Mouse (Mus musculus): ENCODE measurements around the gene Rec8.

Rec8 gene

GRCm38 (mm10) chr14:55592226-55592625, 25.6 kb upstream of the Rec8 start:
- in situ Hi-C loops (cut with MboI, MseI) = no loop called here

GRCm38 (mm10) chr14:55596036-55596690, 21.7 kb upstream of the Rec8 start:
- in situ Hi-C loops (cut with MboI, MseI) = no loop called here

- in situ Hi-C loops (cut with MboI, MseI) = no loop called here
These were observed 19.1 kb upstream of the Rec8 start for GRCm38 (mm10) chr14:55598521-55599390.

DNA sequence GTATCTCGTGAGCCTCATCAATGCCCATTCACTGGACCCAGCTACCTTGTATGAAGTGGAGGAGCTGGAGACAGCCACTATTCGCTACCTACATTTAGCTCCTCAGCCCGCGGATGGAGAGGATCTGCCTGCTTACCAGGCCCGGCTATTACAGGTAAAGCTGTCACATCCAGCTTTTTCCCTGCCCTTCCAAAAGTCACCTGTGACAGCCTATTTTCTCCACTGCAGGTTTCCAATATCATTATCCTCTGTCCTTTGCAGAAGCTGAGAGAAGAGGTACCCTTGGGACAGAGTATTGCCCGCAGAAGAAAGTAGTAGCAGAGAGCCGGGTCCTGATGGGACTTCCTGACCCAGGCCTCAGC, 14.6 kb upstream of the Rec8 start, which contains the start of gene Irf9:
Gene Irf9 (plus strand): TSS at position 301 of the 362 bp plus-strand sequence.
- in situ Hi-C loops (cut with MboI, MseI) = loop anchor here (5.0 kb wide), 1 partner anchor 34 kb away; the partner anchor contains the start of genes Gm49378 and Ipo4

DNA sequence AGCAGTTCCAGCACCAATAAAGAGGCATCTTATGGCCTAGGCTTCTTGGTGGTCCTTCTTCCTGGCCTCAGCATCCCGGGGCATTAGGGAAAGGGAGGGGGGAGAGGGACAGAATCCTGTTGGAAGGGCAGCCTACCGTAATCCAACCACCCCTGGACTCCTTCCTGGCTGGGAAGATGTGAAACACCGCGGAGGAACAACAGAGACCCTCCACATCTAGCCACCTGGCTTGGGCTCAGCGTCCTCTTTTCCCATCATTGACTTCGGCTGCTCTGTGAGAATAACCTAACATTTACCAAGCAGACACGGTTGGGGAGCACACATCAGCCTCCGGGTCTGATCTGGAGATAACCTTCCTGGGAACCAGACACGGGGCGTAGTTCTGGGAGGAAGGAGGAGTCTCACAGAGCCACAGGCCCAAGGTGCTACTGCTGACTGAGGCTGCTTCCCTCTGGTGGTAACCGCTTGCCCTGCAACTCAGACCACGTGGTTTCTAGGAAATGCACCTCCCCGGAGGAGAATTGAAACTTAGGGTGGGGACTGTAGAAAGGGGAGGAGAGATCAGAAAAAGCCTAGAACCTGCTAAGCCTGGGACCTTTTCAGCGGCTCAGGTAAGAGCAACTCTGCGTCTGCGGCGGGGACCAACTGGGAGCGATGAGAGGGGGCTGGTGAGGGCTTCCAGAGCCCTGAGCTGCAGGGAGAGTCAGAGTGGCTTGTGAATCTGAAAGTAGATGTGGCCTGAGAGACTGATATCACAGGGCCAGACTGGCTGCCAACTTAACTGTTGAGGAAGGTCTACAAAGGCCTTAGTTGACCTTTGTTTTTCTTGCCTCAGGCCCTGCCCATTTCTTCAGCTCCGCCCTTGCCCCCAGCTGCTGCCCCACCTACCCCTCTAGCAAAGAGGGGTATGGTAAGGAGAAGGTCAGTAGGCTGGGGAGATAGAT, 13.9 kb upstream of the Rec8 start:
- in situ Hi-C loops (cut with MboI, MseI) = loop anchor here (5.0 kb wide), 1 partner anchor 33 kb away; the partner anchor contains the start of genes Gm49378 and Ipo4

- in situ Hi-C loops (cut with MboI, MseI) = loop anchor here (5.0 kb wide), 1 partner anchor 32 kb away; the partner anchor contains the start of genes Gm49378 and Ipo4
These were observed 13.0 kb upstream of the Rec8 start for GRCm38 (mm10) chr14:55604823-55605222.

DNA sequence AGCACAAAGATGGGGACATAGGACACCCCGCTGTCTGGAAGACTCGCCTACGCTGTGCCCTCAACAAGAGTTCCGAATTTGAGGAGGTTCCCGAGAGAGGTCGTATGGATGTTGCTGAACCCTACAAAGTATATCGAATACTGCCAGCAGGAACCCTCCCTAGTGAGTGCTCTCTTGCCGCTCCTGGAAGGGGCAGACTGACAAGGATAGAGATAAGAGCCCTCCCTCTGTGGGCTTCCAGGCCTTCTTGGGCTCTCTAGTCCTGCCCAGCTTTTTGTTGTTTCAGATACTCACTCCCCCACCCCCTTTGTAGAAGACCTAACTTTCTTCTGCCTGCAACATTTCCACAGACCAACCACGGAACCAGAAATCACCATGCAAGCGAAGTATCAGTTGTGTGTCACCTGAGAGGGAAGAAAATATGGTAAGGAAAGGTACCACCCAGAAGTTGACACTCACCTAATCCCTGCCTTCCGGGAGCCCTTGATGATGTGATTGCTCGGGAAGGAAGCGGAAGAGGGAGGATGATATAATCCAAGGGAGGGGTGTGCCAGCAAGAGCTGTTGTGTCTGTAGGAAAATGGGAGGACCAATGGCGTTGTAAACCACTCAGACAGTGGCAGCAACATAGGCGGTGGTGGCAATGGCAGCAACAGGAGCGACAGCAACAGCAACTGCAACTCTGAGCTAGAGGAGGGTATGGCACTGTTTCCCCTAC, 11.9 kb upstream of the Rec8 start:
- in situ Hi-C loops (cut with MboI, MseI) = no loop called here

GRCm38 (mm10) chr14:55608339-55608738, 9.5 kb upstream of the Rec8 start:
- in situ Hi-C loops (cut with MboI, MseI) = no loop called here

GRCm38 (mm10) chr14:55613346-55613745, 4.5 kb upstream of the Rec8 start:
- in situ Hi-C loops (cut with MboI, MseI) = loop anchor here (5.0 kb wide), 1 partner anchor 49 kb away; the partner anchor contains the start of gene Mdp1

- in situ Hi-C loops (cut with MboI, MseI) = loop anchor here (5.0 kb wide), 1 partner anchor 48 kb away; the partner anchor contains the start of gene Mdp1
These were observed 3.2 kb upstream of the Rec8 start for GRCm38 (mm10) chr14:55614565-55615178.

- in situ Hi-C loops (cut with MboI, MseI) = no loop called here
These were observed 2.0 kb upstream of the Rec8 start for GRCm38 (mm10) chr14:55615876-55616275.

DNA sequence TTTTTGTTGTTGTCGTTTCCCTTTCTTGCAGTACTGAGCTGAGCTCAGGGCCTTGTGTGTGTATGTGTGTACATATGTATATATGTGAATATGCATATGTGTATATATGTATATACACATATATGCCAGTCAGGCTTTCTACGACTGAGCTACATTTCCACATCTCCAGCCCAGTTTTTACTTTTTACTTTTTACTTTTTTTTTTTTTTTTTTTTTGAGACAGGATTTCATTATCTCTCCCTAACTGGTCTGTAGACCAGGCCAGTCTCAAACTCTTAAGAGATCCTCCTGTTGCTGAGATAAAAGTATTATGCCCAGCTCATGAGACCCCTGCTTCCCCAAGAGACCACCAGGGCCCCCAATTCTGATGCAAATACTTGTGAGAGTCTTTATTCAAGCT, 993 bp upstream of the Rec8 start:
- in situ Hi-C loops (cut with MboI, MseI) = no loop called here

DNA sequence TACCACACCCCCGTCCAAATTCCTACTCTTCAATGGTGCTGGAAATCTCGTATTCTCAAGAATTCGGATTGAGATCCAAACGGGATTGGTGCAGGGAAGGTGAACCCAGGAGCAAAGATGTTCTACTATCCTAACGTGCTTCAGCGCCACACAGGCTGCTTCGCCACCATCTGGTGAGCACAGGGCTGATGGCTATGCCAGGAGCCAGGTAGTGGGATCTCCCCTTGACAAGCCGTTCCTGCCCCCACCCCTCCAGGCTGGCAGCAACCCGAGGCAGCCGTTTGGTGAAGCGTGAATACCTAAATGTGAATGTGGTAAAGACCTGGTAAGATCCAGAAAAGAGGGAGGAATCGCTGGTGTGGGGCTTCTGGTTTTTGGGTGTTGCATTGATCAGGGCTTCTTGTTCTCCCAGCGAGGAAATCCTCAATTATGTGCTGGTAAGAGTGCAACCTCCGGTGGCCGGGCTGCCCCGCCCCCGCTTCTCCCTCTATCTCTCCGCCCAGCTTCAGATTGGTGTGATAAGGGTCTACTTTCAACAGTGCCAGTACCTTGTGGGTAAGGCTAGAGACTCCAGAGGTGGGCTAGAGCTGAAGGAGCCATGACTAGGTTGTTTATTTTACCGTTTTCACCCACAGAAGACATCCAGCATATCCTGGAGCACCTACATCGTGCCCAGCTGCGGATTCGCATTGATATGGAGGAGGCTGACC, 804 bp downstream of the Rec8 start:
- in situ Hi-C loops (cut with MboI, MseI) = no loop called here

DNA sequence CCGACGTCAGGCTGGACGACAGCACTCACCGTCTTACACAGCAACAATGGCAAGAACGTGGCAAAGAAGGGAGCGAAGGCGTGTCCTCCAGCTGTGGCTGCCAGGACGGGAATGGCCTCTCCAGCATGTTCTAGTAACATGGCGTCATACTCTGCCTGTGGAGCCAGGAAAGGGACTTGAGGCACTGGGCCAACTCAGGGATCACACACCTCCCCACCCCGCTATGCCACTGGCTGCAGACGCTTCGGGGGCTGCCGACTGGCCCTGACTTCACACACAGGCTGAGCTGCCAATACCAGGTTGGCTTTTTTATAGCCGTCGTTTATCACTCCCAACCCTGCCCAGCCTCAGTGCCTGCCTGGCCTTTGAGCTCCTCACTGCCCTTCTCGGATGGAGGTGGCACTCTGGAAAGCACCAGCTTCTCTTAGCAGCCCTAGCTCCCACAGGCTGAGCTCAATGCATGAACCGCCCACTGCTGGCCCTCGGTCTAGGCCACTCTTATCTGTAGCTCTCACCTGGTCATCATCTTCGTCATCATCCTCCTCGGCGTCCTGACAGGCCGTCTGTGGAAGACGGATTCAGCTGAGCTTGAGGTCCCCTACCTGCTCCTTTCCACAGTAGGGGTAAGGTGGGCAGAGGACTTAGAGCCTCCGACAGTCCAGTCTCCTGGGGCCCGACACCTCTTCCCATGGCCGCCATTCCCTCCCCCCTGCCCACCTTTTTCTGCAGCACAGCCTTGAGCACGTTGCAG, 10.4 kb downstream of the Rec8 start:
- in situ Hi-C loops (cut with MboI, MseI) = loop anchor here (10.0 kb wide), 1 partner anchor 63 kb away; the partner anchor contains the start of genes A730061H03Rik and Dcaf11

DNA sequence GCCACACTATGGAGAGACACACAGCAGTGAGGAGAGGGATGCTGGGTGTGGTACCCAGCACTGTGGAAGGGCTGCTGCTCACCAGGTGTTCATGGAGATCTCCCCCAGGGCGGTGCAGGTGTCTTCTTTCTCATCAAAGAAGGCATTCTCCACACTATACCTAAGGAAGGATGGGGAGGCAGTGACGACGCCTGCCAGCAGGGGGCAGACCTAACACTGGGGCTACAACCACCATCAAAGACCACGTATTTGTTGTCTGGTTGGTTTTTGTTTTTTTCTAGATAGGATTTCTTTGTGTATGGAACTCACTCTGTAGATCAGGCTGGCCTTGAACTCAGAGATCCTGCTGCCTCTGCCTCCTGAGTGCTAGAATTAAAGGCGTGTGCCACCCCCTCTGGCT, 11.5 kb downstream of the Rec8 start:
- in situ Hi-C loops (cut with MboI, MseI) = loop anchor here (10.0 kb wide), 1 partner anchor 65 kb away; the partner anchor contains the start of genes A730061H03Rik and Dcaf11

DNA sequence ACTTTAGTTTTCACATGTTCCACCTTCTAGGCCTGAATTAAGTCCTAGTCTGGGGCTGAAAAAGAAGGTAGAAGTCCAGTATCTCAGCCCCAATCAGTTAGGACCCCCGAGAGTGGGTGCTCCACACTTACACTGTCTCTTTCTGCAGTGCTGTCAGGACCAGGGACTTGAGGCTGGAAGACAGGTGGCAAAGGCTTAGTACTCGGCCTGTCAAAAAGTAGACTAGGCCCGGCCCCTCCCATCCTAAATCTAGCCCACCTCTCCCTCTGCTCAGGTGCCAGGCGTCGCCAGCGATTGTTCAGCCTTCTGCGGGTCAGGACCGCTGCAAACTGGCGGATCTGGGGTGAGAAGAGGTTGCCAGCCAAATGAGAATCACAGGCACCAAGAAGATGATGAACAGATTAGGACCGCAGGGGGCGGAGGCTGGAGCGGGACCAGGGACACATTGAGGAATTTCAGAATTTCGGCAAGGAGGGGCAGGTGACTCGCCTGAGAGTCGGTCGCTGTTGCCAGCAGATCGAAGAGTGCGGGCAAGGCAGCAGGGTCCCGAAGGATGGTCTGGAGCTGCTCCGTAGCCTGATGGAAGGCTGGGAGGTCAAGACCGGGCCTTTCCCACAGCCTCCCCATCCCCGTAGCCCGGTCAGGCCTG, 17.2 kb downstream of the Rec8 start:
- in situ Hi-C loops (cut with MboI, MseI) = loop anchor here (5.0 kb wide), 1 partner anchor 33 kb away; the partner anchor contains the start of gene Irf9

DNA sequence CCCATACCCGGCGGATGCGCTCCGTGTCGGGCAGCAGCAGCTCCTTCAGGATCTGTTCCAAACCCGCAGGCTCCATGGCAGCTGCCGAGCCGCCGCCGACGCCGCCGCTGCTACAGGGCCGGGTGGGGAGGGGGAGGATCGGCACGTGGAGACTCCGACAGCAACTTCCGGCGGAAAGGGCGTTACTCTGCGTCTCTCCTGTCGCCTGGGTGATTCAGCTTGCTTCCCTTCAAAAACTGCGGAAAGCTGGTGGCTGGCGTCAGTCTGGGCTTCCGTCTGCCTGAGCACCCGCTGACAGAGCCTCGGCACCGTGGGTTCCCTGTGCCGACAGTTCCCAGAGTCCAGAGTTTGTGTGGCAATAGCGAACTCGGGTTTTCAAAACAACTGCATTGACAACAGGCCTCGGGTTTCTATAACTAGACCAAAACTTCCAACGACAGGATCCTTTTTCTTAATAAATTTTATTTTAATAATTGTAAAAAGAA, 17.7 kb downstream of the Rec8 start, which contains the start of gene Ipo4:
Gene Ipo4 (minus strand): TSS at position 435 of the 485 bp plus-strand sequence.
- in situ Hi-C loops (cut with MboI, MseI) = loop anchor here (5.0 kb wide), 1 partner anchor 33 kb away; the partner anchor contains the start of gene Irf9

DNA sequence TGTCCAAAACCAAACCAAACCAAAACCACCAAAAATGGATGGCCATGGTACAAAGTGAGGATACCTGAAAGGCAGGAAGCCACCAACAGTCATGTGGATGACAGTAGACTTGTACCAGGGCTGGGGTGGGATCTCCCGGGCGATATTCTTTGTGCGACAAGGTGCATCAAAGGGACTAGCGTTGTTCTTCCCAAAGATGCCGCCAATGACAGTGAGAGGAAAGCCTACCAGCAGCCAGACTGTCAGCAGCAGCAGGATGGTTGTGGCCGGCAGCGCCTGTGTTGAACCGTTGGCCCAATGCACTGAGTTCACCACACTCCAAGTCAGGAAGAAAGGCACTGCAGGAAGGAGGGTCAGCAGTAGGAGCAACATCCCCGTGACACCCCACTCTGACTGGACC, 20.0 kb downstream of the Rec8 start, which contains the start of gene Gm49378:
Gene Gm49378 (minus strand): TSS at position 101 of the 400 bp plus-strand sequence.
- in situ Hi-C loops (cut with MboI, MseI) = loop anchor here (5.0 kb wide), 1 partner anchor 35 kb away; the partner anchor contains the start of gene Irf9
